Mouse (Mus musculus) kidney, embryonic 14.5 days (tissue): ENCODE results near the gene Rnf113a2. TPM values are rescaled to one million over a fixed set of nuclear protein-coding genes. Genes with fewer than 3 reads are reported as not detected.

Experiments used
- ATAC-seq: fragments of 200-750 bp; cut with Nextera tagmentation; 2 replicates; pipeline ENCODE4 v1.8.0; 2017; ENCODE audit warnings: moderate number of reproducible peaks, mild to moderate bottlenecking, moderate TSS enrichment, moderate library complexity; ENCODE audit not compliant: low FRiP score, low TSS enrichment
- H3K27ac ChIP-seq: fragments of 300-500 bp; sonication (generic); 2 replicates; pipeline ENCODE4 v1.5.1; 2014; ENCODE audit warnings: low read depth, mild to moderate bottlenecking, low read length, moderate library complexity, mixed read lengths
- H3K27me3 ChIP-seq: fragments of 300-500 bp; sonication (generic); 2 replicates; pipeline ENCODE4 v1.6.1; 2014; ENCODE audit warnings: mild to moderate bottlenecking, low read length; ENCODE audit not compliant: control insufficient read depth, insufficient read depth
- H3K36me3 ChIP-seq: fragments of 300-500 bp; sonication (generic); 2 replicates; pipeline ENCODE4 v1.6.1; 2014; ENCODE audit warnings: low read length, mixed read lengths; ENCODE audit not compliant: control insufficient read depth, insufficient read depth
- H3K4me1 ChIP-seq: fragments of 300-500 bp; sonication (generic); 2 replicates; pipeline ENCODE4 v1.6.1; 2014; ENCODE audit warnings: low read length, mixed read lengths; ENCODE audit not compliant: control insufficient read depth, insufficient read depth
- H3K4me2 ChIP-seq: fragments of 300-500 bp; sonication (generic); replicated peaks from 2 replicates; pipeline ENCODE4 v1.6.1; 2014; ENCODE audit warnings: low read depth, mild to moderate bottlenecking, low read length
- H3K4me3 ChIP-seq: fragments of 300-500 bp; sonication (generic); 2 replicates; pipeline ENCODE4 v1.5.1; 2014; ENCODE audit warnings: mild to moderate bottlenecking, low read length
- H3K9ac ChIP-seq: fragments of 300-500 bp; sonication (generic); 2 replicates; pipeline ENCODE4 v1.6.1; 2014; ENCODE audit warnings: low read depth, mild to moderate bottlenecking, low read length, moderate library complexity
- H3K9me3 ChIP-seq: fragments of 300-500 bp; sonication (generic); 2 replicates; pipeline ENCODE4 v1.6.1; 2016; ENCODE audit warnings: low read length; ENCODE audit not compliant: control insufficient read depth
- WGBS: fragments of 180-500 bp; shearing (Covaris S2); extraction: QIAGEN DNeasy Blood & Tissue Kit; methylation state at CpG from one replicate; pipeline ENCODE4 v1.1.7; 2014; 5-methylcytosine and 5-hydroxymethylcytosine counted together
- polyA plus RNA-seq: library from polyadenylated mRNA; unstranded; fragments of >200 nt; fragmentation: Nextera tagmentation; extraction: Ambion mirVana; gene quantifications from 2 replicates; pipeline ENCODE4 v1.2.1, GENCODE M21; 2014

Gene Rnf113a2
- polyA plus RNA-seq, 1 experiment from 2014 or later, result 22.1 TPM

DNA sequence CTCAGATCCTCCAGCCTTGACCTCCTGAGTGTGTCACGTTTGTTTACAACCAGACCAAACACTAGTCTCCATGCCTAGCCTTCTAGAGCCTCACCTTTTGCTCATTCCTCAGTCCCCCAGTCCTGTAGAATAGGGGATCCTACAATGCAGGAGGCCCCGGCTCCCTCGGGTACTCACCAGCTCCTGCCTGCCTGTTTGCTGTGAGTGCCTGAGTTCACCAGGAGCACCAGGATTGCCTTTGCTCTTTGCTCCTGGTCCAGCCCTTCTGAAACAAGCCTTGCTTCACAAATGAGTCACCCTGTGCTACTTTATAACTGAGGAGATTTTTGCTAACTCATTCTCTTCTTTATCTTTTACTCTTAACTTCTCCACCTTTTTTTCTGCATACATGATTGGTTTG, 16.3 kb upstream of the Rnf113a2 start:
- 0 out of 2 replicates have a peak overlapping the region, but pooled peaks have one; percentile 14 for H3K27ac ChIP-seq
- no peak overlapping the region for H3K4me3 ChIP-seq
- no peak overlapping the region for H3K9ac ChIP-seq
- H3K36me3 ChIP-seq, result no peaks in the 10 kb centered on the region
- no peak overlapping the region for H3K4me2 ChIP-seq
- H3K27me3 ChIP-seq, result no peaks in the 10 kb centered on the region
- no peak for ATAC-seq
- H3K9me3 ChIP-seq, result no peaks in the 10 kb centered on the region
- WGBS, result 57% methylated on average over 3 of the region's 3 CpGs
- no peaks in the 10 kb centered on the region for H3K4me1 ChIP-seq

DNA sequence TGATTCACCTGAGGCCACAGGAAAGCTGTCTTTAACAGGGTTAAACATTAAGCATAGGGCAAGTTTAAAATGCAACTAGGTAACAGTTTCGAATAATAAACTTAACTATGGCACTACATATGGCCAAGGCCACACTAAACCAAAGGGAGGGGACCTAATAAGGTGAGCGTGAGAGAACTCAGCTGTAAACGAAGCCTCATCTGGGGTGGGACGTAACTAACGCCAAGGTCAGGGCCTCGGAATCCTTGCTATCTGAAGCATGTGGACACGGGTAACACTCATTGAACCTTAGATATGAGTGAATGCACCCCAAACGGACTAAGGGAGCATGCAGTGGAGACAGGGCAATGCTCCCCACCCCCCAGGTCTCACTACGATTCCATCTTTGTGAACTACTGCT, 14.1 kb upstream of the Rnf113a2 start:
- peak; percentile 39; the same call in 1 of the 2 replicates for ATAC-seq
- Histone ChIP-seq H3K4me1 (peaks cover 4% of the 10 kb centered on the region; the same call in 1 of the 2 replicates), H3K36me3 (no peaks in the 10 kb centered on the region), H3K4me2 (no peak overlapping the region), H3K27me3 (no peaks in the 10 kb centered on the region), H3K9ac (no peak overlapping the region), H3K9me3 (no peaks in the 10 kb centered on the region), H3K27ac (no peak overlapping the region), H3K4me3 (no peak overlapping the region)
- 48% methylated on average over 9 of the region's 9 CpGs for WGBS

DNA sequence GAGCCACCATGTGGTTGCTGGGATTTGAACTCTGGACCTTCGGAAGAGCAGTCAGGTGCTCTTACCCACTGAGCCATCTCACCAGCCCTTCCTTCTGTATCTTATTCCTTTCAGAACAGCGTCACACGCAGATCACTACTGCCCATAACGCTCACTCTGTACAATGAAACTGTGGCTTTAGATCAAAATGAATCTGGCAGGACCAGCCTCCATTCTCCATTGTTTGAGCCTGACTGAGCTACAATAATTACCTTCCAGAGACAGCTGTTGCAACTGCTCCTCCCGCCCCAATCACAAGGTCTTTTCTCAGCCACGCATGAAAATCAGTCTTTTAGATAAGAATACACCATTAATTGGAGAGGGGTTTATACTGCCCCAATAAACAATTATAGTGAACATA, 12.5 kb upstream of the Rnf113a2 start:
- H3K9me3 ChIP-seq, result no peaks in the 10 kb centered on the region
- no peak overlapping the region for H3K9ac ChIP-seq
- no peak overlapping the region for H3K4me2 ChIP-seq
- H3K36me3 ChIP-seq, result no peaks in the 10 kb centered on the region
- no peak overlapping the region for H3K27ac ChIP-seq
- WGBS, result 87% methylated on average over 6 of the region's 6 CpGs
- no peak for ATAC-seq
- H3K27me3 ChIP-seq, result no peaks in the 10 kb centered on the region
- no peak overlapping the region for H3K4me3 ChIP-seq
- peaks cover 4% of the 10 kb centered on the region; the same call in 1 of the 2 replicates for H3K4me1 ChIP-seq

DNA sequence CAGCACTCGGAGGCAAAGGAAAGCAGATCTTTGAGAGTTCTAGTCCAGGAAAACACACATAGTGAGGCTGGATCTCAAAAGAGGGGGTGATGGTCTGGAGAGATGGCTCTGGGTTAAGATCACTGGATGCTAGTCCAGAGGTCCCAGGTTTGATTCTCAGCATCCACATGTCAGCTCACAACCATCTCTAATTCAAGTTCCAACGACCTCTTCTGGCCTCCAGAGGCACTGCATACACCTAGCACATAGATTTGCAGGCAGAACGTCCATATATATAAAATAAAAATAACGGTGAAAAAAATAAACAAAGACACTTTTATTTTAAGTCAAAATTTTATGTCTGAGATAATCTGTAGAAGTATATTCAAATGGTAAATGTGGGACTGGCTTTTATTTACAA, 9.7 kb upstream of the Rnf113a2 start:
- Histone ChIP-seq H3K4me3 (no peak overlapping the region), H3K4me1 (peaks cover 4% of the 10 kb centered on the region; the same call in 1 of the 2 replicates), H3K27me3 (no peaks in the 10 kb centered on the region), H3K4me2 (no peak overlapping the region), H3K27ac (no peak overlapping the region), H3K9ac (no peak overlapping the region), H3K36me3 (no peaks in the 10 kb centered on the region), H3K9me3 (no peaks in the 10 kb centered on the region)
- ATAC-seq, result no peak
- WGBS, result 59% methylated on average over 4 of the region's 4 CpGs

DNA sequence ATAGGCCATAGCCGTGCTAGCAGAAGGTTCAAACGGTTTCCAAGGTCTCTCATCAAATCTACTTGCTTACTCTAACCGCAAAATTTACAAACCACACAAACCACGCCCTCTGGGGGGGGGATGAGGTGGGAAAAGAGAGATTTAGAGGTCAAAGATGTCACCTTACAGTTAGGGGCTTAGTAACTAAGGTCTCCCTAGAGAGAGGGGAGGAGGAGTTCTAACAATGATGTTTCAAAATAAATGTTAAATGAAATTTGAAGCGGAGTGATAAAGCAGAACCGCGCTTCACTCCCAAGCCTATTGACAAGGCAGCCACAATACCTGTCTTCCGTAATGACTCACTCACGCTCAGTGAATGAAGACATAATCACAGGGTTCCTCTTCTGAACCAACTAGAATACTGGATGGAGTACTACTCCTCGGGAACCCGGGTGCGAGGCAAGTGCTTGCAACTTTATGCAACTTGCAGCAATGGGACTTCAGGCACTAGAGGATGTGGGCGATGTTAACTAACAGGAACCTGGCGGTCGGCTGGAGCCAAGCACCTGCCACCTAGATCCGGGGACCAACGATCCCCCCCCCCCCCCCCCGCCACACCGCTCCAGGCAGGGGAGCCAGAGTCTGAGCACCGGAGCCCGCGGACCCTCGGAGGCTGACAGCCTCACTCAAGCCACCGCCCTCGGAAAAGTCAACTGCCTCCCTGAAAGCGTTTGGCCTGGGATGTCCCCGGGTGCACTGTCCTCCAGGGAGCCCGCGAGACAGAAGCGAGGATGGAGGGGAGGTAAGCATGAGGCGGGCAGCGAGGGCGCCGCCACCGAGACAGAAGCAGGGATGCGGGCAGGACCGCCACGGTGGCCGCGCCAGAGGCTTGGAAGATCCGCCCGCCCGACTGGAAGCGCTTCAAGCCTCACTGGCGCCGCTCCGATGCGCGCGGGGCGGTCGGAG, 8.8 kb upstream of the Rnf113a2 start:
- H3K27ac ChIP-seq, result peak overlapping the region; percentile 65; the same call in 1 of the 2 replicates
- peak overlapping the region; percentile 97 for H3K4me2 ChIP-seq
- H3K9me3 ChIP-seq, result no peaks in the 10 kb centered on the region
- peak overlapping the region; percentile 67 for H3K4me3 ChIP-seq
- peak; percentile 68 for ATAC-seq
- no peaks in the 10 kb centered on the region for H3K36me3 ChIP-seq
- H3K27me3 ChIP-seq, result no peaks in the 10 kb centered on the region
- H3K9ac ChIP-seq, result peak overlapping the region; percentile 85
- 2% methylated on average over 48 of the region's 52 CpGs for WGBS
- H3K4me1 ChIP-seq, result peaks cover 4% of the 10 kb centered on the region; the same call in 1 of the 2 replicates

DNA sequence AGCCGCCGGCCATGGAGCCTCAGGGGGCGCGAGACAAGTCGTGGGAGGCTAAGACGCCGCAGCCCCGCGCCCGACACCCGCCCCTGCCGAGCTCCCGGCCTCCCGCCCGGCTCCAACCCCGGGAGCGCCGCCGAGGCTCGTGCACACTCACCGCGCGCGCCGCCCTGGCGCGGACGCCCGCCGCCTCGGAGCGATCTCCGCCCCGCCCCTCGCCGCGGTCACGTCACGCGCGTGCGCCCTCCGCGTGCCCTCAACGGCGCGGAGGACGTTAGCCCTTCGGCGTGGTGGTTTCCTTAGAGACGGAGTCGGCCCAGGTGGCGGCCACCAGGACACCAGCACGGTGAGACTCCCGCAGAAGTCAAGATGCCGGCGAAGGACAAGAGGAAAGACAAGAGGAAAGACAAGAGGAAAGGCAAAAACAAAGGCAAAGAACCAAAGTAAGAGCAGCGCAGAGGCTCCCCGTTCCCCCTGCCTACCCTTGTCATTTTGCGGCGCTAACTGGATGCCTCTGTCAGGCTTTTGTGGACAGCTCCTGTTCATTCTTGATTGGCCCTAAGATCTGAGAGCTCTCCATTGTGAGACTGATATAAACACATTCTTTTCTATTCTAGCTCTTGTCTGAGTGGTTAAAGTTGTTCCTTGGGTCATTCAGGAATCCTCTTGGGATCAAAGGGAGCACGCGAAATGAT, 8.0 kb upstream of the Rnf113a2 start, which contains the start of the genes Entpd5 and Bbof1:
Gene Entpd5, minus strand, starts transcription at position 211 of the 689 bp plus-strand sequence.
Gene Bbof1, plus strand, starts transcription at position 253 of the 689 bp plus-strand sequence.
- peak; percentile 87 for ATAC-seq
- Histone ChIP-seq H3K9me3 (no peaks in the 10 kb centered on the region), H3K36me3 (no peaks in the 10 kb centered on the region), H3K4me1 (peaks cover 4% of the 10 kb centered on the region; the same call in 1 of the 2 replicates), H3K4me3 (peak within 1 kb of the TSS; percentile 67), H3K27me3 (no peaks in the 10 kb centered on the region), H3K9ac (peak within 1 kb of the TSS; percentile 85), H3K27ac (peak within 1 kb of the TSS; percentile 65), H3K4me2 (peak within 1 kb of the TSS; percentile 97)
- WGBS, result under 1% methylated on average over 60 of the region's 63 CpGs

DNA sequence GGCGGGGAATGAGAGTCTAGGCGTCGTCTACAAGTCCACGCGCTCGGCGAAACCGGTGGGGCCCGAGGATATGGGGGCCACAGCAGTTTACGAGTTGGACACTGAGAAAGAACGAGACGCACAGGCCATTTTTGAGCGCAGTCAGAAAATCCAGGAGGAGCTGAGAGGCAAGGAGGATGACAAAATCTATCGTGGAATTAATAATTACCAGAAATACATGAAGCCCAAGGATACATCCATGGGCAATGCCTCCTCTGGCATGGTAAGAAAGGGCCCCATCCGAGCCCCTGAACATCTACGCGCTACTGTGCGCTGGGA, 568 bp downstream of the Rnf113a2 start:
- 36% methylated on average over 18 of the region's 18 CpGs for WGBS
- no peak for ATAC-seq
- H3K9me3 ChIP-seq, result 0 out of 2 replicates have a peak, but pooled peaks cover 4% of the 10 kb centered on the region
- H3K27me3 ChIP-seq, result no peaks in the 10 kb centered on the region
- H3K27ac ChIP-seq, result no peak overlapping the region
- H3K4me1 ChIP-seq, result peaks cover 4% of the 10 kb centered on the region; the same call in 1 of the 2 replicates
- peak overlapping the region; percentile 49 for H3K4me3 ChIP-seq
- peak overlapping the region; percentile 58 for H3K9ac ChIP-seq
- no peaks in the 10 kb centered on the region for H3K36me3 ChIP-seq
- peak overlapping the region; percentile 55 for H3K4me2 ChIP-seq

DNA sequence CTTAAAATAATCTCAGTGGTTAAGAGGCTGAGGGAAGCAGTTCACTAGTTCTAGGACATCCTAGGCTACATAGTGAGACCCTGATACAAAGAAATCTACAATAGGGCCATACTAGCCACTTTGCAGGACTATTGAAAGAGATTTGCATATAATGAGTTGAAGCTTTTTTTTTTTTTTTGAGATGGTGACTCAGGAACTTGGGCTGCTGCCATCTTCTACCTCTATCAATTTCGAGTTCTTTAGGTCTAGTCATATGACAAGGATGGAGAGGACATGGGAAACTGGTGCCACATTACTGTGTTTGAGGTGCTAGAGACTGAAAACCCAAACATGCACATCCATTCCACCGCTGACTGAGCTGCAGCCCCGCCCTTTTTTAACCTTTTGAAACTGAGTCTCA, 7.0 kb downstream of the Rnf113a2 start:
- no peak overlapping the region for H3K9ac ChIP-seq
- no peaks in the 10 kb centered on the region for H3K9me3 ChIP-seq
- 59% methylated on average over 3 of the region's 3 CpGs for WGBS
- no peak for ATAC-seq
- no peak overlapping the region for H3K4me3 ChIP-seq
- no peaks in the 10 kb centered on the region for H3K4me1 ChIP-seq
- no peaks in the 10 kb centered on the region for H3K36me3 ChIP-seq
- H3K4me2 ChIP-seq, result no peak overlapping the region
- H3K27ac ChIP-seq, result no peak overlapping the region
- no peaks in the 10 kb centered on the region for H3K27me3 ChIP-seq
